In the genomic region with DNA sequence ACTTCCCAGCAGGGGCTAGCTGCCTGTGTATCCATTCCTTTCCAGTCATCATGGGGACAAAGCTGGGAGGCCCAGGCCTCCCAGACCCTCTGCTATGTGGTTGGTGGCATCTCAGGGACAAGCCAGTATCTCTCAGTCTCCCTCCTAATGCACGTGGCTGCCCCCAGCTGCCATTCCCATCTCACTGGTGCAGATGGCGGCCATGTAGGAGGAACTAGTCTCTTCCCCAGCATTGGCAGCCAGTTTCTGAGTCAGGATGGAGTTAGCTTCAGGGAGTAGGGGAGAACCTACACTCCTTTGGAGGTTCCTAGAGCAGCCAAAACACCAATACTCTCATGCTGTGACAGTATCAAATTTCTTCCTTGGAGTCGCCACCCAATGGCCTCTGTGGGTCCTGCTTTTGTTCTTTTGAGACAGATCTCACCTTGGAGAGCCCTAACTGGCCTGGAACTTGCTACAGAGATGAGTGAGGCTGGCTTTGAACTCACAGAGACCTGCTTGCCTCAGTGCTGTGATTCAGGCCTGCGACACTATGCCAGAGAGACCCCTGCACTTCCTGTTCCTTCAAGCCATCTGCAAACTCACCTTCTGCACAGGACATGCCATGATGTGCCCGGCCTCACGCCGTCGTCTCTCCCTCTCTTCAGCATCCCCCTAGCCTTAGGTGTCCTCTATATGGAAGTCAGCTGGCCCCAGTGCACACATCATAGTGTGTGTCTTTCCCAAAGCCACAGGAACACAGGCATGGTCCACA, we compare ENCODE assay signal across 10 mouse cellular contexts. TPM values are rescaled to one million over a fixed set of nuclear protein-coding genes. Genes with fewer than 3 reads are reported as not detected.
DNase-seq lines count a peak whose midpoint lies in the region; ATAC-seq and TF ChIP-seq lines count a peak whose summit lies in the region.
"Had no signal": no experiment of that assay in that cellular context is flagged by ENCODE, and none has a peak within 500 bp of the region (broad histone marks: within the 10 kb centered on the region; RNA-seq: fewer than 3 reads in every experiment).

No protein-coding gene starts in this region.

- H3K27me3 ChIP-seq in heart, adult 2 months (ENCODE audit: control insufficient read depth, insufficient read depth, low read length), result no peaks in the 10 kb centered on the region
- no peaks in the 10 kb centered on the region for H3K27me3 ChIP-seq in lung, embryonic 16.5 days (ENCODE audit: control insufficient read depth, insufficient read depth, low read depth, low read length)
- H3K27me3 ChIP-seq: forebrain, embryonic 15.5 days; neural tube, embryonic 13.5 days had no signal

- ATAC-seq in lung, embryonic 16.5 days (ENCODE audit: low read depth), result peak; percentile 18; the same call in 1 of the 2 replicates
- ATAC-seq in common myeloid progenitor, adult 5-6 weeks (replicated peaks; ENCODE audit: low read depth, poor library complexity, severe bottlenecking), result peak; percentile 19
- ATAC-seq: forebrain, embryonic 15.5 days had no signal

- H3K36me3 ChIP-seq in heart, adult 2 months (ENCODE audit: control insufficient read depth, insufficient read depth, low read length), result no peaks in the 10 kb centered on the region
- no peaks in the 10 kb centered on the region for H3K36me3 ChIP-seq in lung, embryonic 16.5 days (ENCODE audit: control insufficient read depth, insufficient read depth, low read length)
- no peaks in the 10 kb centered on the region for H3K36me3 ChIP-seq in macrophage (ENCODE audit: inconsistent target)
- H3K36me3 ChIP-seq: forebrain, embryonic 15.5 days; neural tube, embryonic 13.5 days had no signal

- no peak for TF ChIP-seq CTCF in heart, adult 2 months (IDR thresholded peaks at IDR 0.05)

- H3K4me1 ChIP-seq in heart, adult 2 months (ENCODE audit: control insufficient read depth, insufficient read depth, low read length), result peaks cover 23% of the 10 kb centered on the region
- no peaks in the 10 kb centered on the region; the same call in 1 of the 2 replicates for H3K4me1 ChIP-seq in lung, embryonic 16.5 days (replicated peaks; ENCODE audit: control insufficient read depth, insufficient read depth, low read length)
- H3K4me1 ChIP-seq: forebrain, embryonic 15.5 days had no signal

- H3K27ac ChIP-seq in heart, adult 2 months, result peak overlapping the region; percentile 47
- H3K27ac ChIP-seq in lung, embryonic 16.5 days (ENCODE audit: low read length), result no peak overlapping the region; the same call in 1 of the 2 replicates
- peak overlapping the region; percentile 22; the same call in 1 of the 2 replicates for H3K27ac ChIP-seq in macrophage
- H3K27ac ChIP-seq: forebrain, embryonic 15.5 days; neural tube, embryonic 13.5 days had no signal

- peaks cover 7% of the 10 kb centered on the region for H3K79me2 ChIP-seq in heart, adult 2 months (replicated peaks; ENCODE audit: control insufficient read depth, insufficient read depth, low read length)
- H3K79me2 ChIP-seq in macrophage (ENCODE audit: inconsistent target), result peaks cover 100% of the 10 kb centered on the region

- H3K9ac ChIP-seq in heart, adult 2 months (ENCODE audit: low read depth, low read length), result no peak overlapping the region
- H3K9ac ChIP-seq in lung, embryonic 16.5 days (ENCODE audit: low read length), result no peak overlapping the region
- H3K9ac ChIP-seq: forebrain, embryonic 15.5 days; neural tube, embryonic 13.5 days had no signal

- DNase-seq in heart, adult 2 months, result no peak
- DNase-seq in heart, postnatal 25 days (ENCODE audit: low spot score), result no peak
- DNase-seq in lung, postnatal 25 days (ENCODE audit: low spot score), result no peak
- DNase-seq in right cerebral cortex, postnatal 25 days, result no peak
- no peak for DNase-seq in urinary bladder, postnatal 10 days (ENCODE audit: low spot score)

- intact Hi-C loops in heart, adult 2 months (cut with DNase I), result no loop called here
- intact Hi-C loops in heart, postnatal 25 days (cut with DNase I), result no loop called here

- H3K9me3 ChIP-seq in lung, embryonic 16.5 days (ENCODE audit: control insufficient read depth, low read length), result no peaks in the 10 kb centered on the region
- H3K9me3 ChIP-seq: forebrain, embryonic 15.5 days; neural tube, embryonic 13.5 days had no signal

- TF ChIP-seq POLR2A in heart, adult 2 months (IDR thresholded peaks at IDR 0.05; ENCODE audit: insufficient read depth, low read depth, low read length), result no peak

- no peak for TF ChIP-seq EP300 in heart, adult 2 months (IDR thresholded peaks at IDR 0.05; ENCODE audit: insufficient read depth, low read depth, low read length)

- H3K4me2 ChIP-seq in lung, embryonic 16.5 days (ENCODE audit: low read depth, low read length), result no peak overlapping the region
- H3K4me2 ChIP-seq: forebrain, embryonic 15.5 days; neural tube, embryonic 13.5 days had no signal

- 76% methylated on average over 8 of the region's 8 CpGs for WGBS in heart, adult 2 months
- WGBS in lung, embryonic 16.5 days, result 74% methylated on average over 8 of the region's 8 CpGs
- WGBS in macrophage (ENCODE audit: missing documents), result 57% methylated on average over 8 of the region's 8 CpGs

- H3K4me3 ChIP-seq in heart, adult 2 months, result no peak overlapping the region; the same call in 1 of the 2 replicates
- H3K4me3 ChIP-seq in lung, embryonic 16.5 days (ENCODE audit: low read length), result no peak overlapping the region
- H3K4me3 ChIP-seq in macrophage (ENCODE audit: inconsistent target), result peak overlapping the region; percentile 5; the same call in 1 of the 2 replicates
- H3K4me3 ChIP-seq: forebrain, embryonic 15.5 days; neural tube, embryonic 13.5 days had no signal

RNA-seq across cellular contexts. Expression of a gene that starts 52.7 kb away (rescaled TPM):
- 100 to 1,000 TPM; 120 TPM for total RNA-seq in heart, adult 2 months (2021)
- 71.0 and 81.9 TPM in 2 replicates for polyA plus RNA-seq in heart, adult 2 months (2012; rRNA removed)
- total RNA-seq in heart, postnatal 25 days (2021), result 100 to 1,000 TPM; 123 to 142 TPM
- polyA plus RNA-seq in lung, embryonic 16.5 days (2015; fragmentation: Nextera tagmentation; extraction: Ambion mirVana), result 39.3 and 46.0 TPM in 2 replicates
- total RNA-seq in common myeloid progenitor, adult 5-6 weeks (2017), result 156 and 195 TPM in 2 replicates
- total RNA-seq in macrophage (2018; cell fraction: chromatin; rRNA removed), result 100 to 1,000 TPM in 5 of 26 experiments, 10 to 100 TPM in 21; 33.0 to 231 (median 68.5) TPM
- 100 to 1,000 TPM in 10 of 26 experiments, 10 to 100 TPM in 16; 40.9 to 149 (median 85.6) TPM for total RNA-seq in macrophage (2018; cell fraction: cytosol; rRNA removed)
- total RNA-seq in macrophage (2018; cell fraction: nucleus; rRNA removed), result 100 to 1,000 TPM in 12 of 26 experiments, 10 to 100 TPM in 14; 28.4 to 169 (median 95.4) TPM
- 41.4 to 62.1 TPM (median 46.7 TPM) in 3 replicates for polyA plus RNA-seq in macrophage (2018)
